Mouse (Mus musculus): Measurements from ENCODE around the gene Slc10a6.

DNA sequence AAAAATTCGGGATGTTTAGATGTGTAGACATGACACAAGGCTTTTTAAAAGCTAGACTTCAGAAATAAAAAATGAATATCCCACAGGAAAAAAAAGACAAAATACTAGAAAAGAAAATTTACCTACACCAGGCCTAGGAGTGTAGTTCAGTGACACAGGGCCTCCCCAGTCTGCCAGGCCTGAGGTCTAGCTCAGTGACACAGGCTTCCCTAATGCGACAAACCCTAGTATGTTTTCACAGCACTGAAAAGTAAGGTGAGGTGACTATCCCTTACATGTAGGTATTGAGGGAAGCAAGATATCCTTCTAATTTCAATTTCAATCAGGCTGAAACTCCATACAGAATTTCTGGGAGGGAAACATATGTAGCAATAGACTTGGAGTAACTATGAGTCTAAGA is 8.0 kb upstream of the Slc10a6 start:
- TF ChIP-seq POLR2A (IDR thresholded peaks at IDR 0.05; ENCODE audit: low read depth, low read length) (no peak), CTCF (conservative IDR thresholded peaks at IDR 0.05; ENCODE audit: insufficient read depth, insufficient read length, low read depth, low read length) (no peak)
